Comparison of ENCODE assay signal across 21 mouse cellular contexts in the genomic region with DNA sequence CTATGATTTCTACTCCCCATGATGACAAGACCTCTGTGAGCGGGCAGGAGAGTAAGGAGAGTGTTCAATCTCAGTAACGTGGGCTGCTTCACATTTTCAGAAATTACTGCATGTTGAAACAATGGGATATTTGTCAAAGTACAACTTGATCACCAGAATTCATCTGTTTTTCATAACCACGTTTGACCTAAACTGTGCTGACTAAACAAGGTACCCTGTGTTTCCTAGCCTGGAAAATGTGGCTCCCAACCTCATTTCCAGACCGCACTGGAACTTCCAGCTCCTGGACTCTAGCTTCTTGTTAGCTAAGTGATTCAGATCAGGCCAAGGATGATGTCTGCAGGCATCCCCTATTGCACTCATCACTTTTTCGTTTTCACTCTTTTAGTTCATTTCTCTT.
DNase-seq lines count a peak whose midpoint lies in the region; ATAC-seq lines count a peak whose summit lies in the region.
"Had no signal": no experiment of that assay in that cellular context is flagged by ENCODE, and none has a peak within 500 bp of the region (broad histone marks: within the 10 kb centered on the region; RNA-seq: fewer than 3 reads in every experiment).

No protein-coding gene starts in this region.

- 37% methylated on average over 5 of the region's 5 CpGs for WGBS in embryonic facial prominence, embryonic 13.5 days
- WGBS in limb, embryonic 10.5 days, result 56% methylated on average over 5 of the region's 5 CpGs
- WGBS in hindbrain, embryonic 10.5 days, result 79% methylated on average over 5 of the region's 5 CpGs

- no peaks in the 10 kb centered on the region for H3K36me3 ChIP-seq in embryonic facial prominence, embryonic 13.5 days
- H3K36me3 ChIP-seq in limb, embryonic 10.5 days, result no peaks in the 10 kb centered on the region
- H3K36me3 ChIP-seq in hindbrain, embryonic 10.5 days, result no peaks in the 10 kb centered on the region
- H3K36me3 ChIP-seq: forebrain, embryonic 12.5 days; hindbrain, embryonic 12.5 days; midbrain, embryonic 13.5 days had no signal

- H3K9me3 ChIP-seq in embryonic facial prominence, embryonic 13.5 days, result no peaks in the 10 kb centered on the region
- no peaks in the 10 kb centered on the region for H3K9me3 ChIP-seq in limb, embryonic 10.5 days (replicated peaks)
- H3K9me3 ChIP-seq in hindbrain, embryonic 10.5 days, result no peaks in the 10 kb centered on the region
- H3K9me3 ChIP-seq: forebrain, embryonic 12.5 days; hindbrain, embryonic 12.5 days; midbrain, embryonic 13.5 days had no signal

- no peaks in the 10 kb centered on the region for H3K4me1 ChIP-seq in embryonic facial prominence, embryonic 13.5 days
- peaks cover 23% of the 10 kb centered on the region for H3K4me1 ChIP-seq in limb, embryonic 10.5 days
- H3K4me1 ChIP-seq in hindbrain, embryonic 10.5 days (replicated peaks), result no peaks in the 10 kb centered on the region
- H3K4me1 ChIP-seq: forebrain, embryonic 12.5 days; hindbrain, embryonic 12.5 days; midbrain, embryonic 13.5 days had no signal

- peak; percentile 3 for DNase-seq in gastrocnemius, adult 18-20 months (ENCODE audit: low spot score)
- no peak for DNase-seq in gastrocnemius, postnatal 10 days
- DNase-seq in limb, embryonic 10.5 days (ENCODE audit: low spot score), result no peak
- DNase-seq in mesoderm, embryonic 11.5 days (ENCODE audit: low read depth, low spot score), result peak; percentile 15
- DNase-seq in hindbrain, embryonic 10.5 days (ENCODE audit: low spot score), result no peak
- DNase-seq in left cerebral cortex, postnatal 4 days, result no peak
- DNase-seq in spleen, postnatal 14 days (ENCODE audit: low spot score in 2 of 2), result no peak
- DNase-seq: adrenal gland, adult 8-10 months; cerebellum, adult 9-10 months; heart, adult 11 months; kidney, adult 18-20 months; kidney, postnatal 4 days; lung, embryonic 14.5 days; right cerebral cortex, postnatal 14 days; thymus, postnatal 36 days had no signal

- peak overlapping the region; percentile 52; the same call in 1 of the 2 replicates for H3K27ac ChIP-seq in embryonic facial prominence, embryonic 13.5 days
- H3K27ac ChIP-seq in limb, embryonic 10.5 days, result peak overlapping the region; percentile 72
- H3K27ac ChIP-seq in hindbrain, embryonic 10.5 days, result no peak overlapping the region
- H3K27ac ChIP-seq: forebrain, embryonic 12.5 days; hindbrain, embryonic 12.5 days; liver, embryonic 14.5 days; midbrain, embryonic 13.5 days had no signal

- no peak overlapping the region for H3K9ac ChIP-seq in embryonic facial prominence, embryonic 13.5 days
- H3K9ac ChIP-seq: forebrain, embryonic 12.5 days; hindbrain, embryonic 12.5 days; liver, embryonic 14.5 days; lung, embryonic 14.5 days; midbrain, embryonic 13.5 days had no signal

- no peaks in the 10 kb centered on the region for H3K27me3 ChIP-seq in embryonic facial prominence, embryonic 13.5 days
- H3K27me3 ChIP-seq in limb, embryonic 10.5 days (ENCODE audit: low read depth, poor library complexity, severe bottlenecking), result no peaks in the 10 kb centered on the region
- no peaks in the 10 kb centered on the region for H3K27me3 ChIP-seq in hindbrain, embryonic 10.5 days (ENCODE audit: insufficient read depth, poor library complexity, severe bottlenecking)
- H3K27me3 ChIP-seq: forebrain, embryonic 12.5 days; hindbrain, embryonic 12.5 days; midbrain, embryonic 13.5 days had no signal

- ATAC-seq in embryonic facial prominence, embryonic 13.5 days (ENCODE audit: insufficient number of reproducible peaks, insufficient read depth, low FRiP score, low TSS enrichment, low read depth), result no peak
- ATAC-seq: midbrain, embryonic 13.5 days had no signal

- no peak overlapping the region for H3K4me2 ChIP-seq in embryonic facial prominence, embryonic 13.5 days
- H3K4me2 ChIP-seq: forebrain, embryonic 12.5 days; heart, embryonic 11.5 days; hindbrain, embryonic 12.5 days; lung, embryonic 14.5 days; midbrain, embryonic 13.5 days had no signal

- intact Hi-C loops in left cerebral cortex, postnatal 4 days (cut with DNase I), result no loop called here

- H3K4me3 ChIP-seq in embryonic facial prominence, embryonic 13.5 days, result no peak overlapping the region
- H3K4me3 ChIP-seq in limb, embryonic 10.5 days, result no peak overlapping the region
- H3K4me3 ChIP-seq in hindbrain, embryonic 10.5 days, result no peak overlapping the region
- H3K4me3 ChIP-seq: forebrain, embryonic 12.5 days; hindbrain, embryonic 12.5 days; midbrain, embryonic 13.5 days had no signal

Comparison
In these comparisons a context has a peak if more than half of its experiments do, and no peak if none do; other contexts are left out.
1. DNase-seq: peak in gastrocnemius, adult 18-20 months (single experiment) and mesoderm, embryonic 11.5 days (single experiment); none in gastrocnemius, postnatal 10 days (single experiment), limb, embryonic 10.5 days (single experiment), hindbrain, embryonic 10.5 days (single experiment), left cerebral cortex, postnatal 4 days (single experiment) and spleen, postnatal 14 days (0 of 2).